In genomic region chr4:70533056-70533805, GRCm38 (mm10) we compare ENCODE assay signal across 8 mouse cellular contexts. TPM values are rescaled to one million over a fixed set of nuclear protein-coding genes. Genes with fewer than 3 reads are reported as not detected.
DNase-seq lines count a peak whose midpoint lies in the region; ATAC-seq and TF ChIP-seq lines count a peak whose summit lies in the region.

No protein-coding gene starts in this region.

- peaks cover 50% of the 10 kb centered on the region for H3K4me1 ChIP-seq in erythroblast, embryonic 14.5 days (ENCODE audit: control insufficient read depth)
- H3K4me1 ChIP-seq in limb, embryonic 14.5 days (ENCODE audit: control insufficient read depth, insufficient read depth, low read length): peaks cover 14% of the 10 kb centered on the region
- peaks cover 18% of the 10 kb centered on the region for H3K4me1 ChIP-seq in stomach, embryonic 16.5 days (ENCODE audit: control insufficient read depth, insufficient read depth, low read length)

- H3K4me3 ChIP-seq in erythroblast, embryonic 14.5 days (replicated peaks): peak overlapping the region; percentile 93
- H3K4me3 ChIP-seq in limb, embryonic 14.5 days (replicated peaks; ENCODE audit: low read length): peak overlapping the region; percentile 82
- H3K4me3 ChIP-seq in stomach, embryonic 16.5 days (replicated peaks; ENCODE audit: low read length): peak overlapping the region; percentile 83

- no peaks in the 10 kb centered on the region for H3K36me3 ChIP-seq in erythroblast, embryonic 14.5 days (ENCODE audit: control insufficient read depth)
- H3K36me3 ChIP-seq in limb, embryonic 14.5 days (ENCODE audit: control insufficient read depth, insufficient read depth, low read length): no peaks in the 10 kb centered on the region
- H3K36me3 ChIP-seq in stomach, embryonic 16.5 days (ENCODE audit: control insufficient read depth, insufficient read depth, low read length): no peaks in the 10 kb centered on the region

- peak; percentile 18 for DNase-seq in retina, postnatal 1 day
- DNase-seq in retina, embryonic 14.5 days (ENCODE audit: low spot score): no peak
- no peak for DNase-seq in limb, embryonic 14.5 days (ENCODE audit: low spot score)
- DNase-seq in gastrocnemius, adult 8-10 months (ENCODE audit: low spot score in 2 of 2): no peak

- no peak for TF ChIP-seq POLR2A in limb, embryonic 14.5 days (IDR thresholded peaks at IDR 0.05; ENCODE audit: borderline replicate concordance, extremely low read depth, insufficient read depth, insufficient read length)

- 36% methylated on average over 3 of the region's 3 CpGs for WGBS in limb, embryonic 14.5 days
- WGBS in stomach, embryonic 16.5 days: 44% methylated on average over 3 of the region's 3 CpGs

- ATAC-seq in erythroblast, adult 5-6 weeks (replicated peaks; ENCODE audit: low FRiP score, poor library complexity, severe bottlenecking): no peak
- no peak for ATAC-seq in limb, embryonic 14.5 days (ENCODE audit: low FRiP score, low read depth)
- ATAC-seq in stomach, embryonic 16.5 days (ENCODE audit: insufficient read depth, low FRiP score): no peak
- ATAC-seq in megakaryocyte-erythroid progenitor cell, adult 5-6 weeks (replicated peaks; ENCODE audit: low FRiP score, low TSS enrichment, poor library complexity, severe bottlenecking): no peak

- peak overlapping the region; percentile 96; the same call in 1 of the 2 replicates for H3K9ac ChIP-seq in limb, embryonic 14.5 days (ENCODE audit: low read depth, low read length, severe bottlenecking)
- peak overlapping the region; percentile 90; the same call in 1 of the 2 replicates for H3K9ac ChIP-seq in stomach, embryonic 16.5 days (ENCODE audit: low read length)

- H3K9me3 ChIP-seq in erythroblast, embryonic 14.5 days (ENCODE audit: control insufficient read depth, low read length): no peaks in the 10 kb centered on the region
- no peaks in the 10 kb centered on the region for H3K9me3 ChIP-seq in limb, embryonic 14.5 days (ENCODE audit: control insufficient read depth, low read length)
- no peaks in the 10 kb centered on the region for H3K9me3 ChIP-seq in stomach, embryonic 16.5 days (replicated peaks; ENCODE audit: control insufficient read depth, low read length)

- peaks cover 6% of the 10 kb centered on the region for H3K27me3 ChIP-seq in erythroblast, embryonic 14.5 days (ENCODE audit: control insufficient read depth)
- no peaks in the 10 kb centered on the region for H3K27me3 ChIP-seq in limb, embryonic 14.5 days (ENCODE audit: control insufficient read depth, insufficient read depth, low read length)
- H3K27me3 ChIP-seq in stomach, embryonic 16.5 days (ENCODE audit: control insufficient read depth, insufficient read depth, low read length): no peaks in the 10 kb centered on the region

- peak overlapping the region; percentile 88 for H3K4me2 ChIP-seq in limb, embryonic 14.5 days (replicated peaks; ENCODE audit: low read depth, low read length, severe bottlenecking)
- peak overlapping the region; percentile 94 for H3K4me2 ChIP-seq in stomach, embryonic 16.5 days (ENCODE audit: low read depth, low read length)

- H3K27ac ChIP-seq in limb, embryonic 14.5 days (replicated peaks; ENCODE audit: low read depth, low read length): no peak overlapping the region
- no peak overlapping the region for H3K27ac ChIP-seq in stomach, embryonic 16.5 days (ENCODE audit: low read length)

RNA-seq across cellular contexts. Expression of gene Megf9, which starts 1.6 kb away (rescaled TPM):
- polyA plus RNA-seq in erythroblast, embryonic 14.5 days (2012): 0.28 and 0.99 TPM in 2 replicates
- 21.1 and 21.9 TPM in 2 replicates for total RNA-seq in erythroblast, adult 5-6 weeks (2015; ENCODE audit: low replicate concordance)
- total RNA-seq in erythroblast, adult 5-6 weeks (2017; ENCODE audit: low replicate concordance): 7.0 and 10.0 TPM in 2 replicates
- polyA plus RNA-seq in limb, embryonic 14.5 days (2012; rRNA removed): 9.2 and 11.8 TPM in 2 replicates
- polyA plus RNA-seq in limb, embryonic 14.5 days (2014; fragmentation: Nextera tagmentation; extraction: Ambion mirVana): 16.5 and 17.3 TPM in 2 replicates
- polyA plus RNA-seq in stomach, embryonic 16.5 days (2015; fragmentation: Nextera tagmentation; extraction: Ambion mirVana): 7.9 and 8.4 TPM in 2 replicates
- total RNA-seq in gastrocnemius, adult 8-10 months (2022): 1 to 10 TPM; 2.7 to 3.9 (median 3.3) TPM
- 3.7 and 8.4 TPM in 2 replicates for total RNA-seq in megakaryocyte-erythroid progenitor cell, adult 5-6 weeks (2014; fragmentation: Nextera tagmentation)
- total RNA-seq in megakaryocyte-erythroid progenitor cell, adult 5-6 weeks (2017): 4.1 and 4.7 TPM in 2 replicates
